Mouse (Mus musculus): Measurements from ENCODE around the gene Pdcd1lg2. TPM values are rescaled to one million over a fixed set of nuclear protein-coding genes. Genes with fewer than 3 reads are reported as not detected.

Pdcd1lg2 gene
- polyA plus RNA-seq, 1 experiment from 2014 or later = not detected

- 83% methylated on average over 1 of the region's 1 CpGs for WGBS
- Histone ChIP-seq H3K4me3 (no peak overlapping the region), H3K9me3 (replicated peaks) (no peaks in the 10 kb centered on the region), H3K4me1 (no peaks in the 10 kb centered on the region), H3K36me3 (no peaks in the 10 kb centered on the region), H3K27ac (no peak overlapping the region), H3K27me3 (ENCODE audit: low read depth, poor library complexity, severe bottlenecking) (no peaks in the 10 kb centered on the region)
- DNase-seq (ENCODE audit: low spot score) = no peak
These were observed 89.6 kb downstream of the Pdcd1lg2 start for GRCm38 (mm10) chr19:29500333-29500732.

- 54% methylated on average over 11 of the region's 11 CpGs for WGBS
- no peaks in the 10 kb centered on the region for H3K36me3 ChIP-seq
- no peaks in the 10 kb centered on the region for H3K9me3 ChIP-seq (replicated peaks)
- H3K4me1 ChIP-seq = no peaks in the 10 kb centered on the region
- H3K27me3 ChIP-seq (ENCODE audit: low read depth, poor library complexity, severe bottlenecking) = no peaks in the 10 kb centered on the region
- no peak overlapping the region; the same call in 1 of the 2 replicates for H3K27ac ChIP-seq
- H3K4me3 ChIP-seq = peak overlapping the region; percentile 16; the same call in 1 of the 2 replicates
- DNase-seq (ENCODE audit: low spot score) = peak; percentile 42
These were observed 90.4 kb downstream of the Pdcd1lg2 start for GRCm38 (mm10) chr19:29501106-29501505.

- 13% methylated on average over 6 of the region's 6 CpGs for WGBS
- Histone ChIP-seq H3K27me3 (ENCODE audit: low read depth, poor library complexity, severe bottlenecking) (no peaks in the 10 kb centered on the region), H3K9me3 (replicated peaks) (no peaks in the 10 kb centered on the region), H3K4me1 (no peaks in the 10 kb centered on the region), H3K4me3 (peak overlapping the region; percentile 16; the same call in 1 of the 2 replicates), H3K27ac (no peak overlapping the region), H3K36me3 (no peaks in the 10 kb centered on the region)
- peak; percentile 87 for DNase-seq (ENCODE audit: low spot score)
These were observed 90.8 kb downstream of the Pdcd1lg2 start for GRCm38 (mm10) chr19:29501507-29501906.

- Histone ChIP-seq H3K27ac (no peak overlapping the region), H3K4me1 (no peaks in the 10 kb centered on the region), H3K9me3 (replicated peaks) (no peaks in the 10 kb centered on the region), H3K27me3 (ENCODE audit: low read depth, poor library complexity, severe bottlenecking) (no peaks in the 10 kb centered on the region), H3K4me3 (no peak overlapping the region), H3K36me3 (no peaks in the 10 kb centered on the region)
- DNase-seq (ENCODE audit: low spot score) = no peak
- 81% methylated on average over 2 of the region's 2 CpGs for WGBS
These were observed 93.4 kb downstream of the Pdcd1lg2 start for GRCm38 (mm10) chr19:29504131-29504530.

- no peaks in the 10 kb centered on the region for H3K4me1 ChIP-seq
- H3K27ac ChIP-seq = no peak overlapping the region
- DNase-seq (ENCODE audit: low spot score) = no peak
- H3K4me3 ChIP-seq = no peak overlapping the region
- no peaks in the 10 kb centered on the region for H3K9me3 ChIP-seq (replicated peaks)
- 80% methylated on average over 7 of the region's 7 CpGs for WGBS
- H3K27me3 ChIP-seq (ENCODE audit: low read depth, poor library complexity, severe bottlenecking) = no peaks in the 10 kb centered on the region
- no peaks in the 10 kb centered on the region for H3K36me3 ChIP-seq
These were observed 94.9 kb downstream of the Pdcd1lg2 start for GRCm38 (mm10) chr19:29505617-29506016.

GRCm38 (mm10) chr19:29508208-29508607, 97.5 kb downstream of the Pdcd1lg2 start:
- no peak for DNase-seq (ENCODE audit: low spot score)

GRCm38 (mm10) chr19:29509857-29510256, 99.1 kb downstream of the Pdcd1lg2 start:
- 95% methylated on average over 7 of the region's 7 CpGs for WGBS
- H3K4me1 ChIP-seq = no peaks in the 10 kb centered on the region
- DNase-seq (ENCODE audit: low spot score) = no peak
- H3K4me3 ChIP-seq = no peak overlapping the region
- H3K27ac ChIP-seq = no peak overlapping the region
- peaks cover 5% of the 10 kb centered on the region; the same call in 1 of the 2 replicates for H3K36me3 ChIP-seq
- no peaks in the 10 kb centered on the region for H3K9me3 ChIP-seq (replicated peaks)
- H3K27me3 ChIP-seq (ENCODE audit: low read depth, poor library complexity, severe bottlenecking) = no peaks in the 10 kb centered on the region

More at GRCm38 (mm10) chr19:29508208-29508607, 97.5 kb downstream of the Pdcd1lg2 start:
- Histone ChIP-seq H3K27me3 (ENCODE audit: low read depth, poor library complexity, severe bottlenecking) (no peaks in the 10 kb centered on the region), H3K27ac (no peak overlapping the region), H3K36me3 (no peaks in the 10 kb centered on the region), H3K9me3 (replicated peaks) (no peaks in the 10 kb centered on the region), H3K4me3 (no peak overlapping the region), H3K4me1 (no peaks in the 10 kb centered on the region)
- WGBS = 86% methylated on average over 7 of the region's 7 CpGs

GRCm38 (mm10) chr19:29511826-29512225, 101.1 kb downstream of the Pdcd1lg2 start:
- Histone ChIP-seq H3K36me3 (peaks cover 17% of the 10 kb centered on the region), H3K27me3 (ENCODE audit: low read depth, poor library complexity, severe bottlenecking) (no peaks in the 10 kb centered on the region), H3K9me3 (replicated peaks) (no peaks in the 10 kb centered on the region), H3K27ac (no peak overlapping the region), H3K4me3 (no peak overlapping the region), H3K4me1 (no peaks in the 10 kb centered on the region)
- WGBS = 87% methylated on average over 2 of the region's 2 CpGs
- no peak for DNase-seq (ENCODE audit: low spot score)

- H3K4me3 ChIP-seq = no peak overlapping the region
- H3K36me3 ChIP-seq = peaks cover 17% of the 10 kb centered on the region
- no peak overlapping the region for H3K27ac ChIP-seq
- no peaks in the 10 kb centered on the region for H3K9me3 ChIP-seq (replicated peaks)
- WGBS = 65% methylated on average over 2 of the region's 2 CpGs
- DNase-seq (ENCODE audit: low spot score) = no peak
- H3K4me1 ChIP-seq = no peaks in the 10 kb centered on the region
- no peaks in the 10 kb centered on the region for H3K27me3 ChIP-seq (ENCODE audit: low read depth, poor library complexity, severe bottlenecking)
These were observed 102.5 kb downstream of the Pdcd1lg2 start for GRCm38 (mm10) chr19:29513111-29513766.

GRCm38 (mm10) chr19:29514130-29514529, 103.4 kb downstream of the Pdcd1lg2 start:
- WGBS = 92% methylated on average over 3 of the region's 3 CpGs
- Histone ChIP-seq H3K27ac (no peak overlapping the region), H3K9me3 (replicated peaks) (no peaks in the 10 kb centered on the region), H3K27me3 (ENCODE audit: low read depth, poor library complexity, severe bottlenecking) (no peaks in the 10 kb centered on the region), H3K4me1 (no peaks in the 10 kb centered on the region), H3K36me3 (peaks cover 17% of the 10 kb centered on the region), H3K4me3 (no peak overlapping the region)
- no peak for DNase-seq (ENCODE audit: low spot score)

GRCm38 (mm10) chr19:29515386-29515785, 104.7 kb downstream of the Pdcd1lg2 start:
- Histone ChIP-seq H3K9me3 (replicated peaks) (no peaks in the 10 kb centered on the region), H3K27me3 (ENCODE audit: low read depth, poor library complexity, severe bottlenecking) (no peaks in the 10 kb centered on the region), H3K4me3 (no peak overlapping the region), H3K27ac (no peak overlapping the region), H3K36me3 (peaks cover 17% of the 10 kb centered on the region), H3K4me1 (no peaks in the 10 kb centered on the region)
- no peak for DNase-seq (ENCODE audit: low spot score)
- WGBS = 94% methylated on average over 3 of the region's 3 CpGs

GRCm38 (mm10) chr19:29515991-29516390, 105.3 kb downstream of the Pdcd1lg2 start:
- H3K36me3 ChIP-seq = peaks cover 17% of the 10 kb centered on the region
- no peak overlapping the region for H3K4me3 ChIP-seq
- no peak for DNase-seq (ENCODE audit: low spot score)
- H3K27me3 ChIP-seq (ENCODE audit: low read depth, poor library complexity, severe bottlenecking) = no peaks in the 10 kb centered on the region
- WGBS = 73% methylated on average over 10 of the region's 10 CpGs
- H3K9me3 ChIP-seq (replicated peaks) = no peaks in the 10 kb centered on the region
- H3K27ac ChIP-seq = no peak overlapping the region
- H3K4me1 ChIP-seq = no peaks in the 10 kb centered on the region

GRCm38 (mm10) chr19:29518409-29518808, 107.7 kb downstream of the Pdcd1lg2 start:
- H3K36me3 ChIP-seq = peaks cover 17% of the 10 kb centered on the region
- WGBS = 94% methylated on average over 7 of the region's 7 CpGs
- no peak overlapping the region for H3K27ac ChIP-seq
- DNase-seq (ENCODE audit: low spot score) = no peak
- peaks cover 4% of the 10 kb centered on the region; the same call in 1 of the 2 replicates for H3K4me1 ChIP-seq
- no peaks in the 10 kb centered on the region for H3K9me3 ChIP-seq (replicated peaks)
- H3K4me3 ChIP-seq = no peak overlapping the region
- H3K27me3 ChIP-seq (ENCODE audit: low read depth, poor library complexity, severe bottlenecking) = no peaks in the 10 kb centered on the region

- Histone ChIP-seq H3K27ac (no peak overlapping the region), H3K4me1 (peaks cover 7% of the 10 kb centered on the region), H3K36me3 (peaks cover 17% of the 10 kb centered on the region), H3K4me3 (no peak overlapping the region), H3K9me3 (replicated peaks) (no peaks in the 10 kb centered on the region), H3K27me3 (ENCODE audit: low read depth, poor library complexity, severe bottlenecking) (no peaks in the 10 kb centered on the region)
- no peak for DNase-seq (ENCODE audit: low spot score)
- 73% methylated on average over 4 of the region's 4 CpGs for WGBS
These were observed 108.2 kb downstream of the Pdcd1lg2 start for GRCm38 (mm10) chr19:29518922-29519321.

Data from limb, embryonic 10.5 days (tissue).